Mouse (Mus musculus) testis, adult 2 months (tissue): ENCODE data around the gene Trmt112. TPM values are rescaled to one million over a fixed set of nuclear protein-coding genes. Genes with fewer than 3 reads are reported as not detected.

ENCODE experiments used
- H3K27ac ChIP-seq: fragments of 200-500 bp; 2 replicates; pipeline ENCODE4 v1.5.1; 2012; ENCODE audit warnings: low read depth, low read length; ENCODE audit not compliant: control insufficient read depth, insufficient read depth
- H3K27me3 ChIP-seq: fragments of 200-500 bp; 2 replicates; pipeline ENCODE4 v1.6.1; 2012; ENCODE audit warnings: mild to moderate bottlenecking, low read length, moderate library complexity; ENCODE audit not compliant: control insufficient read depth, insufficient read depth
- H3K36me3 ChIP-seq: fragments of 200-500 bp; 2 replicates; pipeline ENCODE4 v1.6.1; 2012; ENCODE audit warnings: mild to moderate bottlenecking, low read length; ENCODE audit not compliant: control insufficient read depth, insufficient read depth
- H3K4me1 ChIP-seq: fragments of 200-500 bp; 2 replicates; pipeline ENCODE4 v1.6.1; 2012; ENCODE audit warnings: low read length; ENCODE audit not compliant: control insufficient read depth, insufficient read depth
- H3K4me3 ChIP-seq: fragments of 200-500 bp; 2 replicates; pipeline ENCODE4 v1.5.1; 2012; ENCODE audit warnings: low read depth, mild to moderate bottlenecking, low read length, moderate library complexity, mixed read lengths; ENCODE audit not compliant: control insufficient read depth
- CTCF ChIP-seq: fragments of 200-500 bp; IDR thresholded peaks from 2 replicates; pipeline ENCODE4 v1.5.1; 2012; ENCODE audit warnings: low read depth, mild to moderate bottlenecking, inconsistent platforms, low read length, moderate library complexity; ENCODE audit not compliant: control insufficient read depth, insufficient read depth, insufficient replicate concordance
- POLR2A ChIP-seq: fragments of 200-500 bp; IDR thresholded peaks from 2 replicates; pipeline ENCODE4 v1.6.1; 2012; ENCODE audit warnings: low read depth, mild to moderate bottlenecking, inconsistent platforms, low read length, moderate library complexity; ENCODE audit not compliant: control insufficient read depth
- polyA plus RNA-seq: library from polyadenylated mRNA; depleted of rRNA; stranded (reverse); fragments of >200 nt; gene quantifications from 2 replicates; pipeline ENCODE4 v1.2.3, GENCODE M21; 2012; rRNA removed

The Trmt112 gene
- polyA plus RNA-seq, 1 experiment: 52.9 TPM

DNA sequence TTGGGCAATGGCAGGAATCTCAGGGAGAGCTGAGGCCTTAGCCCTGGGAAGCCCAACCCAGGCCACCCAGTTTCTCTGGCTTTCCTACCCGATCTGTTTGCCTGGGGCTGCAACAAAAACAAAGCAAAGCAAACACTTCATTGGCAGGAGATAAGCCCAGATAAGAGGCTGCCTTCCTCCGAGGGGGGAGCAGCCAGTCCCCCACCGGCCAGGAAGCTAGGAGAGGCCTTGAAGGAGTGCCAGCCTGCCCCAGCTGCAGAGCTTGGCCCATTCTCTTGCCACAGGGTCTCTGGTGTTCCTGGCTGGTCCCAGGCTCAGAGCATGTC lies 43.2 kb downstream of the Trmt112 start:
- no peaks in the 10 kb centered on the region for H3K27me3 ChIP-seq
- H3K36me3 ChIP-seq: no peaks in the 10 kb centered on the region; the same call in 1 of the 2 replicates
- peaks cover 18% of the 10 kb centered on the region for H3K4me1 ChIP-seq

DNA sequence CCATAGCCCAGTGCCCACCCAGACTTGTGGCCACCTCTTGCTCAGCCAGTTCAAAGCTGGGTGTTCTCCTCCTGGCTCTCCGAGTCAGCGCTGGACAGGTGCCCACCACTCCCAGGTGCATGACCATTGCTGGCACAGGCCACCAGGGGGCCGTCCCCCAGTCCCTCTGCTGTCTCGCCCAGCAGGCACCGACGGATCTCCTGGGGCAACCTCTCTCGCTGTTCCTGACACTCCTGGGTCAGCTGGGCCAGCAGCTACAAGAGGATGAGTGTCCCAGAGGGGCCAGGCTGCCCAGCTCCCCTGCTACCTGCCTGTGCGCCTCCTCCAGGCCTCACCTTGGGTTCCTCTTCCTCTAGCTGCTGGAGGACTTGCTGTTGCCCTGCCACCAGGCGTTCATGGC lies 44.5 kb downstream of the Trmt112 start:
- Histone ChIP-seq H3K27ac (no peak overlapping the region), H3K36me3 (no peaks in the 10 kb centered on the region; the same call in 1 of the 2 replicates), H3K27me3 (no peaks in the 10 kb centered on the region), H3K4me3 (no peak overlapping the region), H3K4me1 (peaks cover 18% of the 10 kb centered on the region)
- TF ChIP-seq CTCF (peak; percentile 40; the same call in 1 of the 2 replicates), POLR2A (no peak)

More for the DNA sequence above, 43.2 kb downstream of the Trmt112 start:
- peak overlapping the region; percentile 78 for H3K27ac ChIP-seq
- H3K4me3 ChIP-seq: no peak overlapping the region
- TF ChIP-seq POLR2A (no peak), CTCF (no peak)

DNA sequence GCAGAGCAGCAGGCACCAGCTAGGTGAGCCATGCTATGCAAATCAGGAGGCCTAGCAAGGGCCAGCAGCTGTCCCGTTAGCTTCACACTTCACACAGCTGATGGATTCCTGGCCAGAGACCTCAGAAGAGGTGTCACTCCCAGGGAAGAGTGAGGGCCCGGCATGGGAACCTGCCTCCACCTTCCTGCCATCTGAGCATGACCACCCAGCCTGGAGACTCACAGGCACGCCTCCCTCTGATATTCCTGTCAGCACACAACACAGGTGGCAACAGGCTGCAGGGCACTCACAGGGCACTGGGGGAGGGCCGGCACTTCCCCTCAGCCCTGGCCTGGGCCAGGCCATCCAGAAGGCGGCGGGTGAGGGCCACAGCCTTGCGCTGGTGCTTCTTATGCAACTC lies 45.9 kb downstream of the Trmt112 start:
- Histone ChIP-seq H3K36me3 (no peaks in the 10 kb centered on the region; the same call in 1 of the 2 replicates), H3K4me3 (no peak overlapping the region), H3K4me1 (peaks cover 17% of the 10 kb centered on the region), H3K27me3 (no peaks in the 10 kb centered on the region), H3K27ac (no peak overlapping the region)
- TF ChIP-seq POLR2A (no peak), CTCF (no peak)

DNA sequence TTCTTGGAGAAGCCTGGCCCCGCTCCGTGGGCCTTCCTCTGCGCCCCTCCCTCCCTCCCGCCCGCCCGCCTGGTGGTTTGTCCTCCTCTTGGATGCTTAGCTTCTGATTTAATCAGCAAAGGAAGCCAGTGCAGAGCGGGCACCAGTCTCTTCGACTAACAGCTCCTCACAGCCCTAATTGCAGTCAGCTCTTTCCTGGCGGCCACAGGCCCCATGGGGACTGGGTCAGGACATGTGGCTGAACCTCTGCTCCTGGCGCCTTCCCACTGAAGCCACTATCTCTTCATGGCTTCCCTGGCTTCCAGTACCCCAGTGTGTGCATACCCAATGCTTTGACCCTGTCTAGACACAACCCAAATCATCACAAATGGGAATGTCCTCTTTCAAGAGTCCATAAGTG lies 47.0 kb downstream of the Trmt112 start:
- H3K27me3 ChIP-seq: no peaks in the 10 kb centered on the region
- no peak overlapping the region for H3K4me3 ChIP-seq
- H3K27ac ChIP-seq: no peak overlapping the region
- no peaks in the 10 kb centered on the region; the same call in 1 of the 2 replicates for H3K36me3 ChIP-seq
- no peak for TF ChIP-seq CTCF
- no peak for TF ChIP-seq POLR2A
- peaks cover 10% of the 10 kb centered on the region for H3K4me1 ChIP-seq

Other genes with a start within 250 kb of the Trmt112 start
- 12.5 and 16.4 TPM in 2 replicates for gene Rps6ka4, start 69.1 kb upstream of the Trmt112 start, polyA plus RNA-seq
- gene Ccdc88b, start 51.5 kb upstream of the Trmt112 start, polyA plus RNA-seq: 33.5 and 39.8 TPM in 2 replicates
- 120 and 133 TPM in 2 replicates for gene Prdx5, start 408 bp downstream of the Trmt112 start, polyA plus RNA-seq
- 13.3 and 16.6 TPM in 2 replicates for gene Esrra, start 12.1 kb downstream of the Trmt112 start, polyA plus RNA-seq
- 1,294 and 1,426 TPM in 2 replicates for gene Catsperz, start 15.7 kb downstream of the Trmt112 start, polyA plus RNA-seq
- gene Kcnk4, start 24.8 kb downstream of the Trmt112 start, polyA plus RNA-seq: 1.3 and 1.5 TPM in 2 replicates
- 78.8 and 91.6 TPM in 2 replicates for gene Bad, start 32.2 kb downstream of the Trmt112 start, polyA plus RNA-seq
- gene Gpr137, start 32.8 kb downstream of the Trmt112 start, polyA plus RNA-seq: 205 and 212 TPM in 2 replicates
- 139 and 154 TPM in 2 replicates for gene Ppp1r14b, start 65.3 kb downstream of the Trmt112 start, polyA plus RNA-seq
- gene Plcb3, start 66.8 kb downstream of the Trmt112 start, polyA plus RNA-seq: 13.9 and 14.6 TPM in 2 replicates
- 28.3 and 29.1 TPM in 2 replicates for gene Fkbp2, start 70.8 kb downstream of the Trmt112 start, polyA plus RNA-seq
- gene Vegfb, start 78.0 kb downstream of the Trmt112 start, polyA plus RNA-seq: 7.5 and 8.4 TPM in 2 replicates
- 109 and 123 TPM in 2 replicates for gene Dnajc4, start 82.9 kb downstream of the Trmt112 start, polyA plus RNA-seq
- gene Nudt22, start 86.4 kb downstream of the Trmt112 start, polyA plus RNA-seq: 8.6 and 10.0 TPM in 2 replicates
- 6.6 and 6.7 TPM in 2 replicates for gene Trpt1, start 86.4 kb downstream of the Trmt112 start, polyA plus RNA-seq
- gene Fermt3, start 109.8 kb downstream of the Trmt112 start, polyA plus RNA-seq: 1.3 and 1.4 TPM in 2 replicates
- gene Stip1, start 130.3 kb downstream of the Trmt112 start, polyA plus RNA-seq: 53.1 and 54.5 TPM in 2 replicates
- gene Macrod1, start 147.1 kb downstream of the Trmt112 start, polyA plus RNA-seq: 39.2 and 47.3 TPM in 2 replicates
- gene Flrt1, start 196.0 kb downstream of the Trmt112 start, polyA plus RNA-seq: 2.3 and 3.1 TPM in 2 replicates